Mouse (Mus musculus) layer of hippocampus, adult 9-10 months (tissue): ENCODE results near the gene Tbl3.

Experiments
- DNase-seq: peaks from one replicate; pipeline ENCODE4 v3.0.0; 2022; ENCODE audit warnings: low spot score

Gene Tbl3

DNA sequence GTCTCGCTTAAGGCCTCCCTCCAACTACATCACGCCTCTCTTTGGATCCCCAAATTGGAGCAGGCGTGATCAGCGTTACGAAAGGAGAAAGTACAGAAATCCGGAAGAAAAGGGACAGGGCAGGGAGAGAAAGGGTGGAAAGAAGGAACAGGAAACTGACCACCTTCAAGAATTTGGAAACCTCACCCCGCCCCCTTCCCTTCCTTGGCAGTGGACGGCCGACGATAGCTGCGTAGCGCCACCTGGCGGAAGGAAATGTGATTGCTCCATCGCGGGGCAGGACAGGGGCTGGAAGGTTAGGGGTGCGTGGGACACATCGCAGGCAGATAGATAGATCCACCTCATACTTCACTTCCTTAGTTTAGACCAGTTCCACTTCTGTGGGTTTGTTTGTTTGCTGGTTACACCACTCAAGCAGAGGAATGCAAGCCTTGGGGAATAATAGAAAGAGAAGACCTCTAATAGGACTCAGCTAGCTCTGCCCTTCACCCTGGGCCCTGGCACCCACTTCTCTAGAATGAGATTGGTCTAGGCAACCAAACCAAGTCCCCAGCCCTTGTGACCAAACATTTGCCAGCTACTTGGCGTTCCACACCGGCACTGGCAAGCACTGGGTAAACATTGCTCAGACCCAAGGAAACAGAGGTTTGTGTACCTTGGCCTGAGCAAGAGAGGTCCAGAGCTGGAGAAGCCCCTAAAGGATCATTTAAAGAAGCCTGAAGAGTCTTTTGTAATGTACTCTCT is 53.3 kb downstream of the Tbl3 start:
- no peak for DNase-seq

DNA sequence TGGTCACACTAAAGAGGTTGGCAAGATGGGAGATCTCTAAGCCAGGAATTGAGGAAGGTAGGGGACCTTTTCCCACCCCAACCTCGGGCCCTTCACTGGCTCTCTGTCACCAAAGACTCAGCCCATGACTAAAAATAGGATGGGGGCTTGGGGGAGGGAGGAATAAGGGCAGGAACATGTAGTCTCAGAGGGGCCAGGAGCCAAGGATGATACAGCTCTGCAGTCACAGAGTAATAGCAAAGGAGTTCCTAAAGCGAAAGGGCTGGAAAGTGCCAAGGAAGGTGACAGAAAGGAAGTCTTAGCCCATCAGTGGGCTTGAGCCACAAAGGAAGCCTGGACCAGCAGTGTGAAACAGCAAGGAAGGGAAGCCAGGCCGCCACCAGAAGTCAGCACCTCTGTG is 55.6 kb downstream of the Tbl3 start:
- DNase-seq, result no peak

DNA sequence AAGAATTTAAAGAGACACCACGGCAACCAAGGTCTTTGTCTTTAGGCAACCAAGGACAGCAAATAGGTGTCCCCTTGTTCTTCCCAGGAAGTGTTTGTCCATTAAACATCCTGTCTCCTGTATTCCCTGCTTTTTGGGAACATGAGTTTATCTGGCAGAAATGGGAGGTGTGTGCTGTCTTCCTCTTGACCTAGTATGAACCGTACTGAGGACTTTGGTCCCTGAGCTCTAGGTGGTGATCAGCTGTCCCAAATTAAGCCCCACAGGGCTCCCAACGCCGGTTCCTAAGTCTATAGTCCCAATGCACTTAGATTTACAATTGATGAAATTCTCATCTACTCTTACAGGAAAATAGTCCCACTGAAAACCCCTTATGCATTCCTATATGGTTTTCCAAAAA is 56.7 kb downstream of the Tbl3 start:
- DNase-seq, result no peak

DNA sequence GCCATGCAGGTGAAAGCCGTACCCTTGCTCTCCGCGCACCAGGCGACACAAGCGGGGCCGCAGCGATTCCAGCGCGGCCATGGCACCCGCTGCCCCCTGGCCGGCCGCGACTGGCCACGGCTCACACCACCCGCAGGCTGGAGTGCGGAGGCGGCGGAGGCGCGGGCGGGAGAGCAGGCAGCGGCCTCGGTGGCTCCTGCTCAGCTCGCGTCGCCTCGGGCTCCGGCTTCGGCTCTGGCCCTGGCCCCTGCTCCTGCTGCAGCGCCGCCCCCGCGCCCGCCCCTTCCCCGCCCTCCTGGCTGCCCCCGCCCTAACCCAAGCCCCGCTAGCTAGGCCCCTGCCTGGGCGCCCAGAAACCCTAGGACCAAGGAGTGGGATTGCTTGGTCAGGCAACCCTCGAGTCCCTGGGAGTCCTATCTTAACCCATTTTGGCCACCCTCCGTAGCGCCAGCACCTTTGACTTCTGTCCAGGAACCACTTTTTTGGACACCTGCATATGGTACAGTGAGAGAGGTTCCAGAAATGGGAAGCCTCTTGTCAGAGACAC is 57.3 kb downstream of the Tbl3 start, which contains the start of gene Slc9a3r2:
Gene Slc9a3r2, minus strand, starts transcription at position 258 of the 547 bp plus-strand sequence.
- DNase-seq, result no peak

DNA sequence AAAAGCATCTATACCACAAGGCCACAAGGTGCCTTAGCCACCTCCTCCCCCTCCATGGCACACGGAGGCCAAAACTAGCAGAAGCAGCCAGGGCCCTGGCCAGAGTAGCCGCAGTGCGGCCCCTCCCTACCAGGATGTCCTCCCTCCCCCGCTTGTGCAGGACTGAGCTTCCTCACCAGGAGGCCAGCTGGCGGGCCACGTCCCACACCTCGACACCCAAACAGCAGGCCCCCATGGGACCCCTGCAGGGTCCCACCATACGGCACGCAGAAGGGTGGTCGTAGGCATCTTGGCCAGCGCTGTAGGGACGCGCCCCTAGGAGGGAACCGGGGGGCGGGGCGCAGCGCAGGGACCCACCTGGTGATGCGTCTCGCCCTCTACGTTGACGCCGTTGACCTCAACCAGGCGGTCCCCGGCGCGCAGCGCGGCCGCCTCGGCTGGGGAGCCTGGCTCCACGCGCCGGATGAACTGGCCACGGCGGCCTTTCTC is 57.8 kb downstream of the Tbl3 start:
- no peak for DNase-seq

DNA sequence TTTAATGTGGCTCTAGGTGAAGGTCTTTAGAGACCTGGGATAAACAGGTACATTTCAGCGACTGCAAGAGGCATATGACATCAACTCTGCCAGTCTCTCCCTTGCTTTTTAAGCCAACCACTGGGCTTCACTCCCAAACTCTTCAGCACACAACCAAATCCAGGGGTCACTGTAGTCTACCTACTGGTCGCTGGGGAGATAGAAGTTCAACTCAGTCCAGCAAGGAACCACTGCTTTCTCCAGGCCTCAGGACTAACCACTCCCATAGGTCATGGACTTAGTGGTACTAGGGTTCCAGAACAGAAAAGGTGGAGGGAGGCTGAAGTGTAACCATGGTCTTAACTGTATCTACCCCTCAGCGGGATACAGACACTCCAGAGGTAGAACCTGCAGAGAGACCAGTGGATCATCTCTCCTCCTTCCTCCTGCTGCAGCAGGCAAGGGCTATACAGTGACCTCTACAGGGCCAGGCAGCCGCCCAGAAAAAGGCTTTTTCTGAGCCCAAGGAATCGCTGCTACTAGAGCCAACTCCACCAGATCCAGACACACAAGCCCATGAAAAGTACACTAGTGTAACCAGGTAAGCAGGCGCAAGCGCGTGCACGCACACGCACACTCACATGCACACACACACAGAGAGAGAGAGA is 58.6 kb downstream of the Tbl3 start:
- no peak for DNase-seq
